Mouse (Mus musculus): ENCODE data around the gene Gm9195. TPM values are rescaled to one million over a fixed set of nuclear protein-coding genes. Genes with fewer than 3 reads are reported as not detected.

Gene Gm9195
- polyA plus RNA-seq, 1 experiment from 2014 or later = not detected

- Histone ChIP-seq H3K4me3 (no peak overlapping the region), H3K9ac (no peak overlapping the region), H3K4me1 (no peaks in the 10 kb centered on the region), H3K4me2 (no peak overlapping the region), H3K27ac (no peak overlapping the region), H3K27me3 (no peaks in the 10 kb centered on the region), H3K36me3 (no peaks in the 10 kb centered on the region), H3K9me3 (no peaks in the 10 kb centered on the region)
- WGBS = 82% methylated on average over 6 of the region's 6 CpGs
- no peak for ATAC-seq (ENCODE audit: borderline replicate concordance, extremely low read depth, low FRiP score, low TSS enrichment)
Observed at GRCm38 (mm10) chr14:72440436-72440835, 51.2 kb downstream of the Gm9195 start.

GRCm38 (mm10) chr14:72438976-72439375 lies 52.7 kb downstream of the Gm9195 start:
- 85% methylated on average over 1 of the region's 1 CpGs for WGBS
- H3K9me3 ChIP-seq = no peaks in the 10 kb centered on the region

GRCm38 (mm10) chr14:72389696-72390095 lies 101.9 kb downstream of the Gm9195 start:
- Histone ChIP-seq H3K27me3 (no peaks in the 10 kb centered on the region), H3K9ac (no peak overlapping the region), H3K36me3 (no peaks in the 10 kb centered on the region), H3K4me2 (no peak overlapping the region), H3K9me3 (no peaks in the 10 kb centered on the region), H3K4me1 (peaks cover 17% of the 10 kb centered on the region), H3K27ac (0 out of 2 replicates have a peak overlapping the region, but pooled peaks have one; percentile 7), H3K4me3 (no peak overlapping the region)
- ATAC-seq (ENCODE audit: borderline replicate concordance, extremely low read depth, low FRiP score, low TSS enrichment) = peak; percentile 96
- 36% methylated on average over 1 of the region's 1 CpGs for WGBS

More at GRCm38 (mm10) chr14:72438976-72439375, 52.7 kb downstream of the Gm9195 start:
- Histone ChIP-seq H3K27ac (no peak overlapping the region), H3K4me2 (no peak overlapping the region), H3K9ac (no peak overlapping the region), H3K4me1 (no peaks in the 10 kb centered on the region), H3K4me3 (no peak overlapping the region), H3K27me3 (no peaks in the 10 kb centered on the region), H3K36me3 (no peaks in the 10 kb centered on the region)
- ATAC-seq (ENCODE audit: borderline replicate concordance, extremely low read depth, low FRiP score, low TSS enrichment) = no peak

GRCm38 (mm10) chr14:72389288-72389687 lies 102.3 kb downstream of the Gm9195 start:
- no peak overlapping the region for H3K4me2 ChIP-seq
- H3K27ac ChIP-seq = 0 out of 2 replicates have a peak overlapping the region, but pooled peaks have one; percentile 7
- no peaks in the 10 kb centered on the region for H3K9me3 ChIP-seq
- H3K4me1 ChIP-seq = peaks cover 17% of the 10 kb centered on the region
- WGBS = 49% methylated on average over 4 of the region's 4 CpGs
- no peaks in the 10 kb centered on the region for H3K36me3 ChIP-seq
- no peak overlapping the region for H3K4me3 ChIP-seq
- H3K9ac ChIP-seq = no peak overlapping the region
- ATAC-seq (ENCODE audit: borderline replicate concordance, extremely low read depth, low FRiP score, low TSS enrichment) = peak; percentile 74
- H3K27me3 ChIP-seq = no peaks in the 10 kb centered on the region

GRCm38 (mm10) chr14:72377224-72377623 lies 114.4 kb downstream of the Gm9195 start:
- Histone ChIP-seq H3K9me3 (no peaks in the 10 kb centered on the region), H3K27me3 (no peaks in the 10 kb centered on the region; the same call in 1 of the 2 replicates), H3K4me3 (no peak overlapping the region), H3K9ac (no peak overlapping the region), H3K27ac (no peak overlapping the region), H3K36me3 (no peaks in the 10 kb centered on the region), H3K4me2 (no peak overlapping the region), H3K4me1 (no peaks in the 10 kb centered on the region)
- WGBS = 4% methylated on average over 2 of the region's 2 CpGs
- no peak for ATAC-seq (ENCODE audit: borderline replicate concordance, extremely low read depth, low FRiP score, low TSS enrichment)

Other genes with a start within 250 kb of the Gm9195 start
- gene Fndc3a, start 218.2 kb upstream of the Gm9195 start, polyA plus RNA-seq (2015; fragmentation: Nextera tagmentation; extraction: Ambion mirVana) = 34.0 and 34.8 TPM in 2 replicates

Measured in lung, embryonic 15.5 days (tissue).